Mouse (Mus musculus) MEL (cell line): ENCODE results near the gene Slc26a11.

ENCODE experiments used
- CTCF ChIP-seq, 3 experiments: IDR thresholded peaks in 2 of 3; conservative IDR thresholded peaks in 1 of 3; 2 replicates each; pipeline ENCODE4 v1.5.1; 2011 to 2012; ENCODE audit warnings: low read length in 3 of 3, low read depth in 2 of 3, mild to moderate bottlenecking in 2 of 3, improper control_type of control experiment in 1 of 3, inconsistent platforms in 1 of 3, mixed read lengths in 1 of 3, moderate library complexity in 1 of 3; ENCODE audit not compliant: control insufficient read depth in 1 of 3, insufficient read depth in 1 of 3, poor library complexity in 1 of 3, severe bottlenecking in 1 of 3
- EP300 ChIP-seq, 2 experiments: IDR thresholded peaks; 2 replicates each; pipeline ENCODE4 v1.6.1; 2011; ENCODE audit warnings: improper control_type of control experiment in 2 of 2, low read length in 2 of 2, low read depth in 1 of 2, mild to moderate bottlenecking in 1 of 2
- GATA1 ChIP-seq: IDR thresholded peaks from 2 replicates; pipeline ENCODE4 v1.6.1; 2011; ENCODE audit warnings: low read depth, low read length, improper control_type of control experiment
- KAT2A ChIP-seq: conservative IDR thresholded peaks from 2 replicates; pipeline ENCODE4 v1.6.1; 2012; ENCODE audit warnings: low read depth, low read length, improper control_type of control experiment, inconsistent platforms
- POLR2A ChIP-seq, 2 experiments: IDR thresholded peaks; 2 replicates each; pipeline ENCODE4 v1.6.1; 2011 to 2012; ENCODE audit warnings: low read length in 2 of 2, mild to moderate bottlenecking in 2 of 2, control low read depth in 1 of 2, improper control_type of control experiment in 1 of 2, low read depth in 1 of 2, moderate library complexity in 1 of 2; ENCODE audit not compliant: control insufficient read depth in 1 of 2, insufficient read depth in 1 of 2, poor library complexity in 1 of 2
- POLR2AphosphoS5 ChIP-seq: IDR thresholded peaks from 2 replicates; pipeline ENCODE4 v1.6.1; 2012; ENCODE audit warnings: low read depth, borderline replicate concordance, mild to moderate bottlenecking, inconsistent platforms, low read length, moderate library complexity, mixed read lengths
- SIN3A ChIP-seq: IDR thresholded peaks from 2 replicates; pipeline ENCODE4 v1.6.1; 2012; ENCODE audit warnings: low read length, improper control_type of control experiment, inconsistent platforms
- TAL1 ChIP-seq: IDR thresholded peaks from 2 replicates; pipeline ENCODE4 v1.6.1; 2012; ENCODE audit warnings: mild to moderate bottlenecking, inconsistent platforms, low read length, moderate library complexity, mixed read lengths
- USF1 ChIP-seq: IDR thresholded peaks from 2 replicates; pipeline ENCODE4 v1.6.1; 2014; ENCODE audit warnings: low read depth, mild to moderate bottlenecking, inconsistent platforms, low read length, improper control_type of control experiment, moderate library complexity

- TF ChIP-seq KAT2A (no peak), POLR2AphosphoS5 (no peak), POLR2A (IDR thresholded peaks at IDR 0.05; ENCODE audit: control insufficient read depth in 1 of 2, insufficient read depth in 1 of 2, low read depth in 1 of 2, low read length in 2 of 2, poor library complexity in 1 of 2) (no peak), CTCF (IDR thresholded peaks at IDR 0.05 in 2 of 3, conservative IDR thresholded peaks at IDR 0.05 in 1 of 3; ENCODE audit: control insufficient read depth in 1 of 3, insufficient read depth in 1 of 3, low read depth in 2 of 3, low read length in 3 of 3, poor library complexity in 1 of 3, severe bottlenecking in 1 of 3) (no peak), GATA1 (no peak), EP300 (IDR thresholded peaks at IDR 0.05; ENCODE audit: low read depth in 1 of 2, low read length in 2 of 2) (no peak), SIN3A (no peak), USF1 (no peak), TAL1 (no peak)
Observed at GRCm38 (mm10) chr11:119344178-119344577, 11.2 kb upstream of the Slc26a11 start.
